Mouse (Mus musculus) B cell, adult 62 days (primary cell): Measurements from ENCODE around the gene Id2. TPM values are rescaled to one million over a fixed set of nuclear protein-coding genes. Genes with fewer than 3 reads are reported as not detected.

ENCODE experiments used
- total RNA-seq: library from RNA; stranded (reverse); gene quantifications from 4 replicates; pipeline ENCODE4 v1.2.4, GENCODE M21; 2023

Gene Id2
- total RNA-seq: 10.4 to 12.7 TPM (median 11.7 TPM) in 4 replicates

DNA sequence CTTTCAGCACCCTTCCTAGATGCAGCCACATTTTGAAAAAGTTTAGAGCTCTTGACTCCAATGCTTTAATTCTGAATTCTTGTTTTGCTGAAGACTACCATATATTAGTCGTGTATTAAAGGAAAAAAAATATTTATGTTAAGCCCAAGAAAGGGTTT is at the start of gene Id2:
TSS of gene Id2 (minus strand) at position 89 of the 158 bp plus-strand sequence.

Other genes starting within 250 kb of the Id2 start
- gene Kidins220, start 122.2 kb downstream of the Id2 start, total RNA-seq: 76.7 to 90.0 TPM (median 81.2 TPM) in 4 replicates